Mouse (Mus musculus) MEL (cell line): ENCODE measurements at regions not wholly inside any gene's neighbourhood (a gene's known extent, or its start where the extent isn't known, plus 50 kb on each side); places are given as distances from the start of the nearest gene placed in this dataset.
"Not testable (repeated sequence)": the region's sequence is repeated elsewhere in the genome, so short reads cannot be mapped to it uniquely, and the experiment has no call there.

Source experiments
- DNase-seq: peaks from one replicate; pipeline ENCODE4 v3.0.0; 2011; ENCODE audit warnings: low read depth, low spot score
- H3K27ac ChIP-seq: 2 replicates; pipeline ENCODE4 v1.5.1; 2012; ENCODE audit warnings: low read depth, mild to moderate bottlenecking, control low read depth, low read length, moderate library complexity; ENCODE audit not compliant: control insufficient read depth
- H3K27me3 ChIP-seq, 2 experiments: fragments of 150-350 bp in 1 of 2; sonication (generic) in 1 of 2; 2 replicates each; pipeline ENCODE4 v1.6.1; 2012; ENCODE audit warnings: low read length in 2 of 2, mild to moderate bottlenecking in 2 of 2, improper control_type of control experiment in 1 of 2, moderate library complexity in 1 of 2; ENCODE audit not compliant: insufficient read depth in 2 of 2, control insufficient read depth in 1 of 2
- H3K36me3 ChIP-seq, 2 experiments: 2 replicates each; pipeline ENCODE4 v1.6.1; 2012 to 2014; ENCODE audit warnings: low read length in 2 of 2, improper control_type of control experiment in 1 of 2, inconsistent platforms in 1 of 2, mild to moderate bottlenecking in 1 of 2; ENCODE audit not compliant: insufficient read depth in 2 of 2, control insufficient read depth in 1 of 2
- H3K4me1 ChIP-seq, 2 experiments: fragments of 150-350 bp in 1 of 2; sonication (generic) in 1 of 2; 2 replicates each; pipeline ENCODE4 v1.6.1; 2012; ENCODE audit warnings: low read length in 2 of 2, improper control_type of control experiment in 1 of 2, mild to moderate bottlenecking in 1 of 2; ENCODE audit not compliant: insufficient read depth in 2 of 2, control insufficient read depth in 1 of 2
- H3K4me3 ChIP-seq, 2 experiments: fragments of 150-350 bp in 1 of 2; sonication (generic) in 1 of 2; 2 replicates each; pipeline ENCODE4 v1.5.1; 2012; ENCODE audit warnings: low read depth in 2 of 2, low read length in 2 of 2, mild to moderate bottlenecking in 2 of 2, moderate library complexity in 2 of 2, control low read depth in 1 of 2, improper control_type of control experiment in 1 of 2; ENCODE audit not compliant: control insufficient read depth in 1 of 2, insufficient read depth in 1 of 2
- H3K79me2 ChIP-seq: 2 replicates; pipeline ENCODE4 v1.6.1; 2012; ENCODE audit warnings: mild to moderate bottlenecking, low read length, moderate library complexity; ENCODE audit not compliant: control insufficient read depth, poor library complexity, insufficient read depth
- H3K9ac ChIP-seq: 2 replicates; pipeline ENCODE4 v1.6.1; 2012; ENCODE audit warnings: low read depth, mild to moderate bottlenecking, control low read depth, low read length, moderate library complexity; ENCODE audit not compliant: control insufficient read depth, poor library complexity, severe bottlenecking
- H3K9me3 ChIP-seq: fragments of 150-350 bp; sonication (generic); replicated peaks from 2 replicates; pipeline ENCODE4 v1.6.1; 2012; ENCODE audit warnings: mild to moderate bottlenecking, low read length, improper control_type of control experiment, moderate library complexity; ENCODE audit not compliant: insufficient read depth
- BHLHE40 ChIP-seq: IDR thresholded peaks from 2 replicates; pipeline ENCODE4 v1.6.1; 2012; ENCODE audit warnings: low read depth, mild to moderate bottlenecking, inconsistent platforms, low read length, improper control_type of control experiment, borderline replicate concordance
- CHD2 ChIP-seq: IDR thresholded peaks from 2 replicates; pipeline ENCODE4 v1.6.1; 2011; ENCODE audit warnings: low read length, improper control_type of control experiment
- ELF1 ChIP-seq: IDR thresholded peaks from 2 replicates; pipeline ENCODE4 v1.6.1; 2014; ENCODE audit warnings: low read depth, mild to moderate bottlenecking, inconsistent platforms, low read length, improper control_type of control experiment, moderate library complexity
- EP300 ChIP-seq, 2 experiments: IDR thresholded peaks; 2 replicates each; pipeline ENCODE4 v1.6.1; 2011; ENCODE audit warnings: improper control_type of control experiment in 2 of 2, low read length in 2 of 2, low read depth in 1 of 2, mild to moderate bottlenecking in 1 of 2
- ETS1 ChIP-seq: IDR thresholded peaks from 2 replicates; pipeline ENCODE4 v1.6.1; 2012; ENCODE audit warnings: low read depth, mild to moderate bottlenecking, inconsistent platforms, low read length, improper control_type of control experiment, moderate library complexity
- GABPA ChIP-seq: IDR thresholded peaks from 2 replicates; pipeline ENCODE4 v1.6.1; 2012; ENCODE audit warnings: low read depth, mild to moderate bottlenecking, inconsistent platforms, low read length, improper control_type of control experiment, moderate library complexity
- JUND ChIP-seq: IDR thresholded peaks from 2 replicates; pipeline ENCODE4 v1.6.1; 2011; ENCODE audit warnings: low read depth, mild to moderate bottlenecking, improper control_type of control experiment, low read length
- MYC ChIP-seq: IDR thresholded peaks from 2 replicates; pipeline ENCODE4 v1.6.1; 2011; ENCODE audit warnings: low read depth, mild to moderate bottlenecking, low read length, improper control_type of control experiment, moderate library complexity
- POLR2A ChIP-seq, 2 experiments: IDR thresholded peaks; 2 replicates each; pipeline ENCODE4 v1.6.1; 2011 to 2012; ENCODE audit warnings: low read length in 2 of 2, mild to moderate bottlenecking in 2 of 2, control low read depth in 1 of 2, improper control_type of control experiment in 1 of 2, low read depth in 1 of 2, moderate library complexity in 1 of 2; ENCODE audit not compliant: control insufficient read depth in 1 of 2, insufficient read depth in 1 of 2, poor library complexity in 1 of 2
- RCOR1 ChIP-seq: IDR thresholded peaks from 2 replicates; pipeline ENCODE4 v1.6.1; 2012; ENCODE audit warnings: low read depth, mild to moderate bottlenecking, inconsistent platforms, low read length, improper control_type of control experiment
- TCF12 ChIP-seq: IDR thresholded peaks from 2 replicates; pipeline ENCODE4 v1.6.1; 2014; ENCODE audit warnings: low read depth, mild to moderate bottlenecking, inconsistent platforms, low read length, improper control_type of control experiment, moderate library complexity
- ZKSCAN1 ChIP-seq: IDR thresholded peaks from 2 replicates; pipeline ENCODE4 v1.6.1; 2012; ENCODE audit warnings: low read depth, mild to moderate bottlenecking, inconsistent platforms, low read length, improper control_type of control experiment, moderate library complexity
- ZNF384 ChIP-seq: IDR thresholded peaks from 2 replicates; pipeline ENCODE4 v1.6.1; 2012; ENCODE audit warnings: low read depth, mild to moderate bottlenecking, inconsistent platforms, low read length, improper control_type of control experiment

GRCm38 (mm10) chr13:111914348-111914913, 105.6 kb upstream of the Map3k1 start:
- no peak for TF ChIP-seq ZKSCAN1
- no peak for TF ChIP-seq CHD2
- no peak for TF ChIP-seq EP300 (IDR thresholded peaks at IDR 0.05; ENCODE audit: low read depth in 1 of 2, low read length in 2 of 2)
- TF ChIP-seq JUND = no peak
- TF ChIP-seq GABPA = no peak
- Histone ChIP-seq H3K27ac (no peak overlapping the region), H3K9ac (no peak overlapping the region), H3K27me3 (no peaks in the 10 kb centered on the region), H3K79me2 (no peaks in the 10 kb centered on the region), H3K4me3 (no peak overlapping the region), H3K36me3 (peaks cover 0 to 8% of the 10 kb centered on the region in 2 experiments; a peak in 2 of 4 replicates), H3K4me1 (peaks cover 7% of the 10 kb centered on the region in 2 experiments), H3K9me3 (no peaks in the 10 kb centered on the region)
- DNase-seq = no peak

- not testable (repeated sequence) for H3K27ac ChIP-seq, H3K79me2 ChIP-seq, H3K9me3 ChIP-seq, H3K27me3 ChIP-seq, DNase-seq, H3K4me3 ChIP-seq, H3K9ac ChIP-seq
- Histone ChIP-seq H3K36me3 (peaks cover 0 to 23% of the 10 kb centered on the region in 2 experiments; a peak in 2 of 4 replicates), H3K4me1 (peaks cover 14 to 17% of the 10 kb centered on the region in 2 experiments)
Measured at GRCm38 (mm10) chr13:111919417-111919816, 110.6 kb upstream of the Map3k1 start.

- Histone ChIP-seq H3K9ac (no peak overlapping the region), H3K36me3 (peaks cover 0 to 23% of the 10 kb centered on the region in 2 experiments; a peak in 2 of 4 replicates), H3K79me2 (no peaks in the 10 kb centered on the region), H3K9me3 (no peaks in the 10 kb centered on the region), H3K4me1 (peaks cover 14 to 17% of the 10 kb centered on the region in 2 experiments), H3K27ac (no peak overlapping the region), H3K27me3 (no peaks in the 10 kb centered on the region), H3K4me3 (no peak overlapping the region)
- no peak for DNase-seq
- no peak for TF ChIP-seq POLR2A (IDR thresholded peaks at IDR 0.05; ENCODE audit: control insufficient read depth in 1 of 2, insufficient read depth in 1 of 2, low read depth in 1 of 2, low read length in 2 of 2, poor library complexity in 1 of 2)
- peak; percentile 40; the same call in 1 of the 2 replicates for TF ChIP-seq ETS1
- no peak for TF ChIP-seq MYC
- peak; percentile 67 for TF ChIP-seq TCF12
- peak; percentile 49; the same call in 1 of the 2 replicates for TF ChIP-seq RCOR1
- peak; percentile 89 for TF ChIP-seq ZNF384
- no peak for TF ChIP-seq BHLHE40
- peak; percentile 18 to 32; a peak in 2 of 4 replicates for TF ChIP-seq EP300 (IDR thresholded peaks at IDR 0.05; ENCODE audit: low read depth in 1 of 2, low read length in 2 of 2)
- TF ChIP-seq ELF1 = no peak
Measured at GRCm38 (mm10) chr13:111920534-111920933, 111.7 kb upstream of the Map3k1 start.
